Mouse (Mus musculus): ENCODE results near the gene Egln3. TPM values are rescaled to one million over a fixed set of nuclear protein-coding genes. Genes with fewer than 3 reads are reported as not detected.

Gene Egln3
- polyA plus RNA-seq (2014; fragmentation: Illumina TruSeq; extraction: RNeasy Lipid Tissue Mini Kit (QIAGEN cat#74804); ENCODE audit: low read depth, low replicate concordance) = 19.7 TPM

DNA sequence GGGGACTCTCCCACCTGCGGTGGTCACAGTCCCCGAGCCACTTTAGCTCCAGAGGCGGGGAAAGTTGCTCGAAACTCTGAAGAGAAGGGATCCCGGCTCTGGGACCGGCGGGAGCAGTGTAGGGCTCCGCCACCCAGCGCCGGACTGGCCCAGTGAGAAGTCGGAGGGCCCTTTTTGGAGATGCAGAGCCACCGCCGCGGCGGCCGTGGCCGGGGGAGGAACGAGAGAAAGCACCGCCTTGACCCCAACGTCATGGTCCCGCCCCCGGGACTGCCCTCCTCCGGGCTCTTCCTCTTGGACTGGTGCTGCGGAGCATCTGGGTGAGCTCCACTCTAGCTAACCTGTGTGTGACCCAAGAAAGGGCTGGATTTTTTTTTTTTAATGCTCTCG is at the start of gene Egln3:
Egln3 (minus strand) TSS at position 205 of the 390 bp plus-strand sequence.

